Mouse (Mus musculus) stomach, adult 2 months (tissue): Measurements from ENCODE around the gene Cdc42bpg. TPM values are rescaled to one million over a fixed set of nuclear protein-coding genes. Genes with fewer than 3 reads are reported as not detected.

Experiments
- polyA plus RNA-seq: library from polyadenylated mRNA; depleted of rRNA; stranded (reverse); fragments of >200 nt; gene quantifications from 2 replicates; pipeline ENCODE4 v1.2.3, GENCODE M21; 2012; rRNA removed

Cdc42bpg gene
- polyA plus RNA-seq, result 28.3 and 31.9 TPM in 2 replicates

GRCm38 (mm10) chr19:6306137-6306551, at the start of gene Cdc42bpg:
Gene Cdc42bpg, plus strand, starts transcription at chr19:6306456.

GRCm38 (mm10) chr19:6276426-6277421, 29.5 kb upstream of the Cdc42bpg start, which contains the start of gene Ehd1:
Gene Ehd1, plus strand, starts transcription at chr19:6276725.

GRCm38 (mm10) chr19:6334673-6335457, 28.6 kb downstream of the Cdc42bpg start, which contains the start of gene Men1:
Gene Men1, plus strand, starts transcription at chr19:6334979.

GRCm38 (mm10) chr19:6340524-6341452, 34.5 kb downstream of the Cdc42bpg start, which contains the start of gene Map4k2:
Gene Map4k2, plus strand, starts transcription at chr19:6341135.

GRCm38 (mm10) chr19:6363411-6364240, 57.4 kb downstream of the Cdc42bpg start, which contains the start of gene Sf1:
Gene Sf1, plus strand, starts transcription at chr19:6363690.

Other genes starting within 250 kb of the Cdc42bpg start
- 5.1 and 5.2 TPM in 2 replicates for gene Mrpl49, start 248.7 kb upstream of the Cdc42bpg start, polyA plus RNA-seq
- gene Fau, start 248.6 kb upstream of the Cdc42bpg start, polyA plus RNA-seq, result 722 and 1,119 TPM in 2 replicates
- 37.3 and 60.7 TPM in 2 replicates for gene Znhit2, start 245.3 kb upstream of the Cdc42bpg start, polyA plus RNA-seq
- gene Tm7sf2, start 238.1 kb upstream of the Cdc42bpg start, polyA plus RNA-seq, result 43.1 and 48.4 TPM in 2 replicates
- 34.6 and 34.9 TPM in 2 replicates for gene Vps51, start 229.2 kb upstream of the Cdc42bpg start, polyA plus RNA-seq
- gene Tmem262, start 226.4 kb upstream of the Cdc42bpg start, polyA plus RNA-seq, result not detected in 2 replicates
- gene Gm28374, start 224.2 kb upstream of the Cdc42bpg start, polyA plus RNA-seq, result 0.10 and 0.34 TPM in 2 replicates
- 64.7 and 68.1 TPM in 2 replicates for gene Zfpl1, start 221.5 kb upstream of the Cdc42bpg start, polyA plus RNA-seq
- 0.80 and 1.0 TPM in 2 replicates for gene Cdca5, start 221.5 kb upstream of the Cdc42bpg start, polyA plus RNA-seq
- gene AC131692.1, start 212.0 kb upstream of the Cdc42bpg start, polyA plus RNA-seq, result not detected in 2 replicates
- gene Naaladl1, start 200.7 kb upstream of the Cdc42bpg start, polyA plus RNA-seq, result 0.19 and 0.30 TPM in 2 replicates
- 24.7 and 40.8 TPM in 2 replicates for gene Sac3d1, start 187.8 kb upstream of the Cdc42bpg start, polyA plus RNA-seq
- gene Snx15, start 178.2 kb upstream of the Cdc42bpg start, polyA plus RNA-seq, result 32.0 and 40.7 TPM in 2 replicates
- 7.1 and 7.8 TPM in 2 replicates for gene Batf2, start 165.5 kb upstream of the Cdc42bpg start, polyA plus RNA-seq
- 90.1 and 115 TPM in 2 replicates for gene Arl2, start 164.9 kb upstream of the Cdc42bpg start, polyA plus RNA-seq
- not detected in 2 replicates for gene Majin, start 122.1 kb upstream of the Cdc42bpg start, polyA plus RNA-seq
- gene Gpha2, start 80.1 kb upstream of the Cdc42bpg start, polyA plus RNA-seq, result 0.50 and 1.0 TPM in 2 replicates
- gene Ppp2r5b, start 70.6 kb upstream of the Cdc42bpg start, polyA plus RNA-seq, result 47.1 and 114 TPM in 2 replicates
- gene Atg2a, start 64.8 kb upstream of the Cdc42bpg start, polyA plus RNA-seq, result 48.8 and 62.8 TPM in 2 replicates
- gene Ehd1, start 29.7 kb upstream of the Cdc42bpg start, polyA plus RNA-seq, result 152 and 233 TPM in 2 replicates
- gene Men1, start 28.5 kb downstream of the Cdc42bpg start, polyA plus RNA-seq, result 24.3 and 27.1 TPM in 2 replicates
- gene Map4k2, start 34.7 kb downstream of the Cdc42bpg start, polyA plus RNA-seq, result 45.1 and 53.0 TPM in 2 replicates
- 89.7 and 109 TPM in 2 replicates for gene Sf1, start 57.2 kb downstream of the Cdc42bpg start, polyA plus RNA-seq
- 25.5 and 39.7 TPM in 2 replicates for gene Pygm, start 77.9 kb downstream of the Cdc42bpg start, polyA plus RNA-seq
- gene Rasgrp2, start 92.9 kb downstream of the Cdc42bpg start, polyA plus RNA-seq, result 40.2 and 44.5 TPM in 2 replicates
- gene Nrxn2, start 112.3 kb downstream of the Cdc42bpg start, polyA plus RNA-seq, result 1.6 and 3.9 TPM in 2 replicates
- 0.17 TPM in 1 of 2 replicates, not detected in the other for gene Slc22a12, start 236.6 kb downstream of the Cdc42bpg start, polyA plus RNA-seq